Mouse (Mus musculus) cerebellum, adult 9-10 months (tissue): ENCODE results near the gene Ppil4.

Source experiments
- DNase-seq: peaks from one replicate; pipeline ENCODE4 v3.0.0; 2022

Ppil4 gene

DNA sequence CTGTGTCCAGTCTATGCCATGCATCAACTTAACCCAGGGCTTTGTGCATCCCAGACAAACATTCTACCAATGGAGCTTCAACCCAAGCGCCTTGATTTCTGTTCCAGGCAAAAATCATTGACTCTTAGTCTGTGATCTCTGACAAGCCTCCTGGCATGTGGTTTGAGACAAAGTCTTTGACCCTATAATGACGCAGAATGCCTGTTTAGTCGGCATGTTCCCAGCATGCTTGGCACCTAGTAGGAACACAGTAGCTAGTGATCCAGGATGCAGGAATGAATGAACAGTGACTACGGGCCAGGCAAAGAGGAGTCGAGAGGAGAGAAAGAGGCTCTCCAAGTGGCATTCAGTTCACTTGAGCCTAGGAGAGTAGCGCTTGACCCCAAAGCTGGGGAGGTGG lies 70.7 kb downstream of the Ppil4 start:
- no peak for DNase-seq

DNA sequence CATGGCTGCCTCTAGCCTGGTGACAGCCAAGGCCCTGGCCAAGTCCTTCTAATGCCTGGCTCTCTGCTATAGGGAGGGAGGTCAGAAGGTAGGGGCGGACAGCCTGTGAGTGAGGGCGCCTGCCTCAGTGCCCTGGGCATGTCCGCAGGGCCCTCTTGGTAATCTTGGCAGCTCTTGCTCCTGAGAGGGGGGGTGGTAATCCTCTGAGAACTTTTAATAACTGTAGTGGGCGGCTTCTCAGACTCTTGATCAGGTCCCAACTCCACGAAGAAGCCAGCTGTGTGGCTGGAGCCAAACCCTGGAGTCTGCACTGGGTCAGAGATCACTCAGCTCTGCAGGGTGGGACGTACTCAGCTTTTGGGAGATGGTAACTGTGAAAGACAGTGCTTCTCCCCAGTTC lies 71.5 kb downstream of the Ppil4 start:
- no peak for DNase-seq

GRCm38 (mm10) chr10:7864806-7865205 lies 72.1 kb downstream of the Ppil4 start:
- no peak for DNase-seq

DNA sequence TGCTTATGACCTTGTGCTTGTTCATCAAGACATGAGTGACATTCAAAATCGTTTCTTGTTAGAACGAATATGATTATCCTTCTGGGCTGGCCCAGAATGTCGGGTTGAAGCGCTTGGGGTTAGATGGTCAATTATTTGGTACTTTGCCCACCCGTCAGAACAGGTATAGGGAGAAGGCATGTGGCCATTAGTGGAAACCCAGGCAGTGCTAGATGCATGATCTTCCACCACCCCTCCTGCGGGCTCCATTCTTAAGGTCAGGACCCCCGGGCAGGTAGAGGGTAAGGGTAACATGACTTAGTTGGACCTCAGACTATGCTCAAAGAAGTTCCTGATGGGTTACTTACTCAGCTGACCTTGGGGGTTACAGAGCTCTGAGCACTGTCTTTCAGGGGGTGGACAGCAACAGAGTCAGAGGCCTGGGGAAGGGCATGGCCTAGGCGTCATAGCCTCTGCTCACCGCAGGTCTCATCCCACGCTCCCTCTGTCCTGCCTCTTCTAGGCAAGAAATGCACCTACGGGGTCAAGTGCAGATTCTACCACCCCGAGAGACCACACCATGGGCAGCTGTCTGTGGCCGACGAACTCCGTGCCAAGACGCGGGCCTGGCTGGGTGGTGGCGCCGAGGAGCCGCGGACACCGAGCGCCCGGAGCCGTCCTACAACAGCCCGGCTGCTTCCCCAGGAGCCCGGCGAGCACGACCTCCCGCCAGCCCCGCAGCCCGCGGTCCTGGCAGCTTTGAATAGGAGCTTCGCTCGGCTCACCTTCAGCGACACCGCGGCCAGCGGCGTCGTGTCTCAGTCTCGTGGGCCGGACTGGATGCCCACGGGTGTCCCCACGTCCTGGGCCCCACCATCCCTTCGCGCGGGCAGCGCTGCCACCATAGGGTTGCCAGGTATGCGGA lies 74.3 kb downstream of the Ppil4 start:
- DNase-seq = no peak

DNA sequence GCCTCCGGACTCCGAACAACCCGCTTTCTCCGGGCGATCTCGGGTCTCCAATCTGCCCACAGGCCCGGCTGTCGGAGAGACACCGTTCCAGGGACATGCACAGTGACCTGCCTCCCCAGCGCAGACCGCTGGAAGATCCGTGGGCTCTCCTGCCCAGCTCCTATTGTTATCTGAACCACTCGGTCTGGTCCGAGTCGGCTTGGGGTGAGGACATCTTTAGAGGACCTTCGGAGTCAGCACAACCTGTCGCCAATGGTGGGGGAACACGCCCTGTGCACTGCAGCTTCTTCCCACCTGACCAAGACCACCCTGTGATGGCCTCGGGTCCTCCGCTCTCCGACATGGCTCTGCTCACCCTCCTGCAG lies 75.0 kb downstream of the Ppil4 start:
- no peak for DNase-seq

DNA sequence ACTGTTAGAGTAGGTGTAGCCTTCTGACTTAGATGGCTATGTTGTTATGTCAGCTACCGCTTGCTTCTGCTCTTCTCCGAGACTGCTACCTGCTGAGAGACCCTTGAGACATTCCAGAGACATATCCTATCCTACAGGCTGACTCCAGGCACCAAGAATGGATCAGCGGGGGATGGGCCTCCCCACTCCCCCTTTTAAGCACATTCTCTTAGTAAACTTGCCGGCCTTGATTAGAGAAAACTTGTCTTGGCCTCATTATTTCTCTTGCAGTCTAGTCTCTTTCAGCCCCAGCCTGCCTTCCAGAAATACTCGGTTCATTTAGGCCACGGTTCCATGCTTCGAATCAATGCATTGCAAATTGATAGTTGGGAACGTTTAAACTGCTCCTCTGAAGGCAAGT lies 77.1 kb downstream of the Ppil4 start:
- DNase-seq = no peak

- no peak for DNase-seq
These were observed 78.1 kb downstream of the Ppil4 start for GRCm38 (mm10) chr10:7870571-7871315.

GRCm38 (mm10) chr10:7871381-7872020 lies 78.8 kb downstream of the Ppil4 start:
- no peak for DNase-seq
